Mouse (Mus musculus): ENCODE measurements at regions not wholly inside any gene's neighbourhood (a gene's known extent, or its start where the extent isn't known, plus 50 kb on each side); places are given as distances from the start of the nearest gene placed in this dataset.

DNA sequence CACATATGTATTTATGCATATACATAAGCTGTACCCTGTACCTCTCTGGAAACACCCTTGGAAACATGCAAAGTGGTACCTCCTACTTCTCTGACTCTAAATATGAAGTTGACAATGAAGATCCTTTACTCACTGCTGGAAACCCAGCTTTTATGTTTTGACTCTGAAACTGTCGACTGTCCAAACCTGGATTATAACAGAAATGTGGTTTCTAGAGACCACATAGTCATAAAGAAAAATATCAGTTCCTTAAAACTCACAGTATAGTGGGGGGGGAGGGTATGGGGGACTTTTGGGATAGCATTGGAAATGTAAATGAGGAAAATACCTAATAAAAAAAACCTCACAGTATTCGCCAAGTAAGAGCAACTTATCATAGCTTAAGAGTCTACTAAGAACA lies 76.7 kb upstream of the Hccs start:
- no peaks in the 10 kb centered on the region for H3K79me2 ChIP-seq (replicated peaks; ENCODE audit: control insufficient read depth, extremely low read depth, insufficient read depth, poor library complexity, severe bottlenecking)
- no peaks in the 10 kb centered on the region for H3K36me3 ChIP-seq (replicated peaks in 1 of 2; ENCODE audit: control insufficient read depth in 1 of 2, insufficient read depth in 1 of 2, low read length in 1 of 2)
- dilution Hi-C loops (cut with MboI; ENCODE audit: extremely low pct_ligation_motif_present, extremely low pct_unique_long_range_greater_than_20kb, low sequenced_read_pairs) = no loop called here
- H3K9ac ChIP-seq (ENCODE audit: insufficient read depth, low read depth) = no peak overlapping the region
- H3K27ac ChIP-seq (ENCODE audit: insufficient read depth, low read depth) = no peak overlapping the region
- H3K4me2 ChIP-seq (ENCODE audit: insufficient read depth, low read depth, poor library complexity, severe bottlenecking) = no peak overlapping the region
- DNase-seq (ENCODE audit: extremely low read depth) = peak; percentile 58
- no peak; the same call in 1 of the 2 replicates for TF ChIP-seq ETS1 (conservative IDR thresholded peaks at IDR 0.05; ENCODE audit: low read depth, low read length)
- TF ChIP-seq MAFK (IDR thresholded peaks at IDR 0.05; ENCODE audit: insufficient replicate concordance, low read length) = 0 out of 2 replicates have a peak, but pooled peaks have one; percentile 23
- peak; percentile 5; the same call in 1 of the 2 replicates for TF ChIP-seq JUN (IDR thresholded peaks at IDR 0.05; ENCODE audit: insufficient read depth, low read depth, low read length)
- no peak for TF ChIP-seq MYC (IDR thresholded peaks at IDR 0.05; ENCODE audit: low read depth, low read length)
- TF ChIP-seq TBP (conservative IDR thresholded peaks at IDR 0.05; ENCODE audit: low read depth, low read length) = no peak
- TF ChIP-seq ZNF384 (IDR thresholded peaks at IDR 0.05; ENCODE audit: low read depth, low read length) = peak; percentile 68
- no peak for TF ChIP-seq ZKSCAN1 (IDR thresholded peaks at IDR 0.05; ENCODE audit: borderline replicate concordance, low read depth, low read length)
- no peak for TF ChIP-seq USF1 (IDR thresholded peaks at IDR 0.05; ENCODE audit: low read depth, low read length)
- 0 out of 2 replicates have a peak, but pooled peaks have one; percentile 43 for TF ChIP-seq MEF2A (IDR thresholded peaks at IDR 0.05; ENCODE audit: borderline replicate concordance, low read depth, low read length)
- 0 out of 2 replicates have a peak, but pooled peaks have one; percentile 28 for TF ChIP-seq RCOR1 (conservative IDR thresholded peaks at IDR 0.05; ENCODE audit: low read depth, low read length)
- no peak for TF ChIP-seq ELF1 (IDR thresholded peaks at IDR 0.05; ENCODE audit: low read depth, low read length)
- TF ChIP-seq JUND (conservative IDR thresholded peaks at IDR 0.05; ENCODE audit: low read depth, low read length) = no peak
- TF ChIP-seq SIN3A (IDR thresholded peaks at IDR 0.05; ENCODE audit: low read length) = no peak
- TF ChIP-seq CHD1 (IDR thresholded peaks at IDR 0.05; ENCODE audit: low read depth, low read length) = no peak
- TF ChIP-seq IRF4 (IDR thresholded peaks at IDR 0.05; ENCODE audit: low read depth, low read length) = peak; percentile 86
- TF ChIP-seq RAD21 (IDR thresholded peaks at IDR 0.05; ENCODE audit: low read depth, low read length) = no peak
- TF ChIP-seq CHD2 (IDR thresholded peaks at IDR 0.05; ENCODE audit: low read length) = peak; percentile 50; the same call in 1 of the 2 replicates
- no peak for TF ChIP-seq POLR2A (IDR thresholded peaks at IDR 0.05; ENCODE audit: low read depth, low read length)
- TF ChIP-seq EP300 (IDR thresholded peaks at IDR 0.05; ENCODE audit: low read length) = peak; percentile 83
- TF ChIP-seq PAX5 (IDR thresholded peaks at IDR 0.05; ENCODE audit: low read length) = no peak
- no peak for TF ChIP-seq CTCF (conservative IDR thresholded peaks at IDR 0.05 in 1 of 2, IDR thresholded peaks at IDR 0.05 in 1 of 2; ENCODE audit: low read depth in 2 of 2, low read length in 2 of 2)
- peaks cover 3 to 13% of the 10 kb centered on the region in 2 experiments; a peak in 3 of 4 replicates for H3K4me1 ChIP-seq (ENCODE audit: control insufficient read depth in 1 of 2, insufficient read depth in 2 of 2)
- no peak overlapping the region for H3K4me3 ChIP-seq (replicated peaks in 1 of 3; ENCODE audit: low read depth in 2 of 3, low read length in 2 of 3, poor library complexity in 1 of 3)
- no peaks in the 10 kb centered on the region for H3K9me3 ChIP-seq (replicated peaks; ENCODE audit: low read length)
- in situ Hi-C loops (cut with MboI; ENCODE audit: low pct_ligation_motif_present, low pct_unique_long_range_greater_than_20kb, low sequenced_read_pairs) = no loop called here
- H3K27me3 ChIP-seq (replicated peaks) = no peaks in the 10 kb centered on the region

DNA sequence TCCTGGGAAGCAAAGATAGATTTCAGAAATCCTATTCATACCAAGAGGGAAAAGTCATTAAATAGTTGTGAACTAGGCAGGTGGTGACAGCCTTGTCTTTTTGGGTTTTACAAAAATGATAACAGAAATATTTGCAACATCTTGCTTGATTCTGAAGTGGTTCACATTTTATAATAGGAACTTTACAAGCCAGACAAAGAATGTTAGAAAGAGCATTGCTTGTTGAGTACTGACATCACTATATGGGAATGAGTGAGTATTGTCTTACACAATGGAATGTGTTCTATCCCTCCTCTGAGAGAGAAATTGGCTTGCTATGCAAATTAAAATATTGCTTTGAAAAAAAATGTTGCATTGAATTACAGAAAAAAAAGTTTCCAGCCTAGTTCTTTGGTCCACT lies 66.5 kb upstream of the Hccs start:
- H3K27me3 ChIP-seq (replicated peaks) = no peaks in the 10 kb centered on the region
- dilution Hi-C loops (cut with MboI; ENCODE audit: extremely low pct_ligation_motif_present, extremely low pct_unique_long_range_greater_than_20kb, low sequenced_read_pairs) (no loop called here), in situ Hi-C loops (cut with MboI; ENCODE audit: low pct_ligation_motif_present, low pct_unique_long_range_greater_than_20kb, low sequenced_read_pairs) (no loop called here)
- H3K36me3 ChIP-seq (replicated peaks in 1 of 2; ENCODE audit: control insufficient read depth in 1 of 2, insufficient read depth in 1 of 2, low read length in 1 of 2) = no peaks in the 10 kb centered on the region
- TF ChIP-seq USF1 (IDR thresholded peaks at IDR 0.05; ENCODE audit: low read depth, low read length) = no peak
- no peak for TF ChIP-seq CHD2 (IDR thresholded peaks at IDR 0.05; ENCODE audit: low read length)
- TF ChIP-seq ZNF384 (IDR thresholded peaks at IDR 0.05; ENCODE audit: low read depth, low read length) = no peak
- TF ChIP-seq SMC3 (IDR thresholded peaks at IDR 0.05; ENCODE audit: low read depth, low read length) = no peak
- H3K4me2 ChIP-seq (ENCODE audit: insufficient read depth, low read depth, poor library complexity, severe bottlenecking) = no peak overlapping the region
- H3K9me3 ChIP-seq (replicated peaks; ENCODE audit: low read length) = no peaks in the 10 kb centered on the region
- no peak for DNase-seq (ENCODE audit: extremely low read depth)
- H3K27ac ChIP-seq (ENCODE audit: insufficient read depth, low read depth) = no peak overlapping the region
- H3K4me1 ChIP-seq (ENCODE audit: control insufficient read depth in 1 of 2, insufficient read depth in 2 of 2) = no peaks in the 10 kb centered on the region
- H3K9ac ChIP-seq (ENCODE audit: insufficient read depth, low read depth) = no peak overlapping the region
- H3K4me3 ChIP-seq (replicated peaks in 1 of 3; ENCODE audit: low read depth in 2 of 3, low read length in 2 of 3, poor library complexity in 1 of 3) = no peak overlapping the region
- no peaks in the 10 kb centered on the region for H3K79me2 ChIP-seq (replicated peaks; ENCODE audit: control insufficient read depth, extremely low read depth, insufficient read depth, poor library complexity, severe bottlenecking)
